Mouse (Mus musculus): ENCODE measurements at regions not wholly inside any gene's neighbourhood (a gene's known extent, or its start where the extent isn't known, plus 50 kb on each side); places are given as distances from the start of the nearest gene placed in this dataset.

DNA sequence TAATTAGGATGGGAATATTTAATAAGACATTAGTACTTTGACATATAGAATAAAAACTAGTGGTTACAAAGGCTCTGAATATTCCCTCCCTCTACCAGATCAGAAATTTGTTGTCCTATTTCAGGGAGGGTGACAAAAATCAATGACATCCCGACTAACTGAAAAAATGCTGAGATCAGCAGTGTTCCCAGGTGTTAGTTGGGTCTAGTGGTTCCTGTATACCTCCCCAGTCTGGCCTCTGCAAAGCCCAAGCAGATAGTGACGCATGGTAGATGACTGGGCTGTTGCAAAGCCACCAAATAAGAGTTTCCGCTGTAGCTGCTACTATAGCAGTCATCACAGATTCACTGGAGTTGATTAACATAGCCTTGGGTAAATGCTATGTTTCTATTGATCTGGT, 59.9 kb upstream of the Gm4791 start:
- no peak for DNase-seq (ENCODE audit: extremely low spot score, low read depth, low spot score)

- no peak for DNase-seq (ENCODE audit: extremely low spot score, low read depth, low spot score)
Measured at GRCm38 (mm10) chr9:46925641-46926040, 72.9 kb upstream of the Gm4791 start.

GRCm38 (mm10) chr9:46920081-46920480, 78.5 kb upstream of the Gm4791 start:
- no peak for DNase-seq (ENCODE audit: extremely low spot score, low read depth, low spot score)

DNA sequence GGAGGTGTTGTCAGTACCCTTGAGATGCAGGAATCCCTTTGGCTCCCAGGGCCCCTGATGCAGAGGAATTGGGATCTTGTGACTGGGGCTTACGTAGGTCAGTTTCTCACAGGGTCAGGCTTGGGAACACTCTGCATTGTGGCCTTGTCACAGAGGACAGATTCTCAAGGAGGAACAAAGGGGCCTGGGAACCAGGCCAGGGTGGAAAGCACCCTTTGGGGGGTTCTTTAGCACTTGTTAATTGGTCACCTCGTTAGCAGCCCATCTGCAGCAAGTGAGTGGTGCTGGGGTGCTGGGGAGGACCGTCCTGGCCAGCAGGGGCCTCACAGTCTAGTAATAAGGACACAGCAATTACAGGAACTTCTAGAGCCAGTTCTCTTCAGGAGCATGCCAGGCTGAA, 85.3 kb upstream of the Gm4791 start:
- DNase-seq (ENCODE audit: extremely low spot score, low read depth, low spot score) = no peak

DNA sequence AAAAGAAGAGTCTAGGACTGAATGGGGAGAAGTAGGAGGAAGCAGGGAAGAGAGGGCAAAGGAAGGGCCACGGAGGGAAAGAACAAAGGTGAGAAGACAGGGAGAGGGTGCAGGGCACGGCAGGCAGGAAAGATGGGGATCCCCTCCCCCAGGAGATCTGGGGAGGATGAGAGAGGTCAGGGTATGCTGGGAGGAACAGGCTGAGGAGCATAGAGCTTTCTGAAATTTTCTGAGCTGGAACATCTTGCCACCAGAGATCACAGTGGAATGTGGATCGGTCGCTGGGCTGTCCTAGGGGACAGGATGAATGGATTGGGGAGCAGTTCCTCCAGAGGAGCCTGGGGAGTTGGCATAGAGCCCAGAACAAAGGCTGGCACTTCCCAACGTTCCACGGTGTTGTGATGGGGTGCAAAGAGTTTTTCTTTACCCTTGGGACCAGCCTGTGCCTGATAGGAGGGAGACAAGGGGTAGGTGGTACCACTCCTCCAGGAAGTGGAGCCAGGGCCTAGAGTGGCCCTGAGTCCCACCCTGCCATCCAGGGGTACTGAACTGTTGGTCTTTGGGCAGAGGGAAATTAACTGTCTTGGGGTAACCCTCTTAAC, 89.0 kb upstream of the Gm4791 start:
- no peak for DNase-seq (ENCODE audit: extremely low spot score, low read depth, low spot score)

DNA sequence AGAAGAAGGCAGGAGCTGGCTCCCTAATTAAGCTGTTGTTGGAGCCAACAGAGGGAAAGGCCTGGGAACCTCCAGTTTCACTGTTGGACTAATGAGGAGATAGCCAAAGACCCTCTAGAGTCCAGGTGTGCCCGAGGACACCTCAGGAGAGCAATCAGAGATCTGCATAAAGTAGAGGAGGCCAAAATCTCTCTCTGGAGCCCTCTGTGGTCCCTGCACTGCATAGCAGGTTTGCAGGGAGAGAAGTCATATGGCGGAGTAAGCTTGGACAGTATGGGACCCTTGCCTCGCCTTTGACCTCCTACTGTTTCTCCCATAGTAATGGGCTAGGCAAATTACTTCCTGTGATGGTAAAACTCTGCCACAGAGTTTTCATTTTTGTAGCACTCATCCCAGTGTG, 93.5 kb upstream of the Gm4791 start:
- no peak for DNase-seq (ENCODE audit: extremely low spot score, low read depth, low spot score)

- DNase-seq (ENCODE audit: extremely low spot score, low read depth, low spot score) = no peak
Measured at GRCm38 (mm10) chr9:46903491-46904220, 94.9 kb upstream of the Gm4791 start.

- DNase-seq (ENCODE audit: extremely low spot score, low read depth, low spot score) = no peak
Measured at GRCm38 (mm10) chr9:46899283-46899682, 99.3 kb upstream of the Gm4791 start.

DNA sequence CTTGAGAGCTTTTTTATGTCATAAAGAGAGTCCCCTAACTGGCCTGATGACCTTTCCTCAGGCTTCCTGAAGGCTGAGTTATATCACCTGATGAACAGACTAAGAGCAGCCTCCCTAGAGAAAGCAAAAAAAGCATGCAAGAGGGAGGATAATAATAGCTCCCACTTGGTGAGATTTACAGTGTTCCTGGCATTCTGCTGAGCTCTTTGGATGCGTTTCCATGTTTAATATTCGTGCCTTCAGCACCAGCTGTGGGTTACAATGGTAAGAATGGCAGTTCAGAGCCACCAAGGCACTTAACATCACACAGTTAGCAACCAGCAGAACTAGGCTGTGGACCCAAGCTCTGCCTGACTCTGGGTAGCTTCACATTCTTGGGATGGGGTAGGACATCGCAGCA, 100.4 kb upstream of the Gm4791 start:
- no peak for DNase-seq (ENCODE audit: extremely low spot score, low read depth, low spot score)

DNA sequence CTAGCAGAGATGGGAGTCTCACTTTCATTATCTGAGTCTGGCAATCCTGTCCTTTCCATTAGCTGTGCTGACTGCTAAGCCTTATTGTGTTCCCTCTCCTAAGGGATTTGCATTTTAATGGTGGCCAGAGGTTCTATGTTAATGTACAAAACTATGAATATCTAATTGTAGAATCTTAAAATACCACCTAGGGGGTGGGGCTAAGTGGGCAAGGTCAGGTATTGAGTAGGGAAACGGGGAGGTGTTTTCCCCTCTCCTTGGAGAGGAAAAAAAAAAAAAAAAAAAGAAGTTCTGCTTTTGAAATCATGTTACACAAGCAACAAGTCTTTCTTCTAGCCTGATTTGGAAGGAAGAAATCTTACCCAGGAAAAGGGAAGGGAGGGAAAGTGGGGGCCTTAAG, 106.7 kb upstream of the Gm4791 start:
- no peak for DNase-seq (ENCODE audit: extremely low spot score, low read depth, low spot score)

DNA sequence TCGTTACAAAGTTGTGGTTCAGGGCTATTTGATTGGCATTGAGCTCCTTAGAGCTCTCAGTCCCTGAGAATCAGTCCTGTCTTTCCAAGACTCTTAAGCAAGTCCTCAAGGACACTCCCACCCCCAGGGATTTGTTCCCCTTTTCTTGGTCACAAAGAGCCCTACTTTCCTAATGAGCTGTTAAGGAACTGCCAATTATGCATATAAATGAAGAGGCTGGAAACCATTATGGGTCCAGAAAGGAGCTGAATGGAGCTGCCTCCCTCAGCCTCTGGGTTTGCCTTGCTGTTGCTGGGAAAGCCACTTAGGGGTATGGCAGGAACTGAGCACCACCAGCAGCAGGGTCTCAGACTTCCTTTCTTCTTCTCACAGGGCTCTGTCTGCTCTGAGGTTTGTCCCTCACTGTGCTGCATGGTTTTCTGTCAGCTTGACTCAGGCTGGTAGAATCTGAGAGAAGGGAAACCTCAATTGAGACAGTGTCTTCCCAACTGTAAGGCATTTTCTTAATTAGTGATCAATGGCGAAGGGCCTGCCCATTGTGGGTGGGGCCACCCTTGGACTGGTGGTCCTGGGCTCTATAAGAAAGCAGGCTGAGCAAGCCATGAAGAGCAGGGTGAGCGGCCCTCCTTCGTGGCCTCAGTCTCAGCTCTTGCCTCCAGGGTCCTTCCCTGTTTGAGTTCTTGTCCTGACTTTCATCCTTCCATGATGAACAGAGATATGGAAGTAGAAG, 108.4 kb upstream of the Gm4791 start:
- no peak for DNase-seq (ENCODE audit: extremely low spot score, low read depth, low spot score)

GRCm38 (mm10) chr9:46871211-46871994, 127.1 kb upstream of the Gm4791 start:
- DNase-seq (ENCODE audit: extremely low spot score, low read depth, low spot score) = no peak

DNA sequence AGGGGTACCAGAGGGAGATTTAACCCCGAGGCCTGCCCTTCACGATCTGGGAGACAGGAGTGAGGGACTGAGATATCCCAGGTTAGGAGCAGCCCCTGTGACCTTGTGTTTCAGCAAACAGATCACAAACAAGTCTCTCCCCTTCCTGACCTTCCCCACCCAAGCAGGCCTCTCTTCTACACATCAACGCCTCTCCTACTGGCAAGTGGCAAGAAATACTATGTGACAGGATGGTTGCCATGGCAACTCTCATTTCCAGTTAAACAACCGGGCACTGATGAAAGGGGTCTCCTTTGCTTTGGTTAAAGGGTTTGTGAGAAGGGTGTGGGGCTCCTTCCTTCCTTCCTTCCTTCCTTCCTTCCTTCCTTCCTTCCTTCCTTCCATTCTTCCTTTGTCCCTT, 134.6 kb upstream of the Gm4791 start:
- peak; percentile 14 for DNase-seq (ENCODE audit: extremely low spot score, low read depth, low spot score)

DNA sequence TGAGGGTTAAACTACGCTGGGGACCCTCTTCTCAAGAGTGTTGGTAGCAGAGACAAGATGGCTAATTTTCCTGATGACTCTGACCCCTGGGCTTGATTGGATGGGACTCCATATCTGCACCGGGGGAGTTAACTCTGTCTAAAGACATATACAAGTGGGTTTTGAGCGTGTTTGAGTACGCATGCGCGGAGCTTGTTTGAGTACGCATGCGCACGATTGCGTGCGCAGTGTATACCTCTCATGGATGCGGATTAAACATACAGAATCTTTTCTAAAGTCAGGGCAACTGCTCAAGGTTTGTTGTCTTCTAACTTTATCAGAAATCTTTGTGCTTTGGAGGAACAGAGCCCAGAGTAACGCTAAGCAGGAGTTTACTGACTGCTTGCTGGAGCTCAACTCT, 146.8 kb upstream of the Gm4791 start:
- no peak for DNase-seq (ENCODE audit: extremely low spot score, low read depth, low spot score)

- DNase-seq (ENCODE audit: extremely low spot score, low read depth, low spot score) = no peak
Measured at GRCm38 (mm10) chr9:46851336-46851735, 147.2 kb upstream of the Gm4791 start.

DNA sequence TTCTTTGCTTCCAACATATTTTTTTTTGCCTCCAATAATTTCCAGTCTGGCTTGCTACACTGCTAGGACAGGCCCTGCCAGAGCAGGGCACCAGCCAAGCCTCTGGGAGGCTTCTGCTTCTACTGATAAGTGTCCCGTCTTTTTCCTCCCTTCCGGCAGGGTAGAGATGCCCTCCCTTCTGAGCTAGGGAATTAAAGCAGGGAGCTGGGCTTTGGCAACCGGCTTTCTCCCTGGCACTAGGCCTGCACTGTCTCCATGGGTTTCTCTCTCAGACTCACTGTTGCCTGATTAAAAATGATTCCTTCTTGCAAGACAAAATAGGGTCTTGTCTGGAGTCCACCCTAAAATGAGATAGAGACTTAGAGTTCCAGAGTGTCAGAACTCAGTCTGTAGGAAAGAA, 153.3 kb upstream of the Gm4791 start:
- no peak for DNase-seq (ENCODE audit: extremely low spot score, low read depth, low spot score)

DNA sequence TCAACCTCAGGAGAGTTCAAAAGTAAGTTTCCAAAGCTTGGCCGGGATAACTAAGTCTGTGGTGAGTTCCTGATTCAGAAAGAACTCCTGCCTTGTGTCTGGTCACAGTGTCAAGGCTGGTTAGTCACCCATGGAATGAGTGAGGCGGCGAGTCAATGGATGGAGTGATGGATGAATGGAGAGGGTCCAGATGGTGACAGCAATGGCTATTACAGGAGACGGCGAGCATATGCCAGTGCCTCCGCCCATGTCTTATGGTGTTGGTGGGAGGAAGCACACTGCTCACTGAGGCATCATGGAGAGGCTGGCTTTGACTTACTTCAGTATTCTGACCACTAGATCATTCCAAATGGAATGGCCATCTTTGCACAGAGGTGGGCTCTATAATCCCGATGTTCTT, 154.8 kb upstream of the Gm4791 start:
- DNase-seq (ENCODE audit: extremely low spot score, low read depth, low spot score) = no peak

- DNase-seq (ENCODE audit: extremely low spot score, low read depth, low spot score) = no peak
Measured at GRCm38 (mm10) chr9:46841571-46841970, 157.0 kb upstream of the Gm4791 start.

DNA sequence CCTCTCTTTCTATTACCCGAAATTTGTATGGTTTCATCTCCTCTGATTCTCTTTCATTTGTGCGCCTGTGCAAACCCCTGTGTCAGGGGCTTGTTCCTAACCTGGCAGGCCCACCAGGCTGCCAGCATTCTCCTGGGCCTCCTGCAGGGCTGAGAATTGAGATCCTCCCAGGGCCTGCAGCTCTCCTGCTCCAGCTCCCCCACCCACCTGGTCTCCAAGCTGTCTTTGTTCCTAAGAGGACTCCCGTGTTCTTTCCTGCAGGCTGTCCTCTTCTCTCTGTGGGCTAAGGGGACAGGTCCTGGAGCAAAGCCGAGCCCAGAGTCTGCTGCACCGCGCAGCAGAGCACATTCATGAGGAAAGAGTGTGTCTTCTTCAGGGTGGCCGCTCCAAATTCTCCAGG, 163.3 kb upstream of the Gm4791 start:
- DNase-seq (ENCODE audit: extremely low spot score, low read depth, low spot score) = no peak

- no peak for DNase-seq (ENCODE audit: extremely low spot score, low read depth, low spot score)
Measured at GRCm38 (mm10) chr9:46830746-46831560, 167.6 kb upstream of the Gm4791 start.

DNA sequence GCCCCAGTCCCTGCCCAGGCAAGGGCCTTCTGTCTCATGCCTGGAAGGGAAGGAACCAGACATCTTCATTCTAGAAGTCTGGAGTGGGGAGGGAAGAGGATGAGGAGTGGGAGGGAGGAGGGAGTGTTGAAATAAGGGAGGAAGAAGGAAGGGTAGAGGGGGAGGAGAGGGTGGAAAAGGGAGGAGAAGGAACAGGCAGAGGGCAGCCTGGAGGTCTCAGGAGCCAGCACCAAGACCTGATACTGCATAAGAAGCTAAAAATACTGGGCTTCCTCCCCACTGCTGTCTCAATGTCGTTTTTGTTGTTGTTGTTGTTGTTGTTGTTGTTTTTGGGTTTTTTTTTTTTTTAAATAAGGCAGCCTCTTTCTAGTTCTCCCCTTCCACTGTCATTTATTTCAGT, 168.2 kb upstream of the Gm4791 start:
- no peak for DNase-seq (ENCODE audit: extremely low spot score, low read depth, low spot score)
